Mouse (Mus musculus): ENCODE results near the gene Tango6. TPM values are rescaled to one million over a fixed set of nuclear protein-coding genes. Genes with fewer than 3 reads are reported as not detected.

Tango6 gene
- polyA plus RNA-seq (2016; fragmentation: Nextera tagmentation; extraction: Ambion mirVana), result 14.9 and 15.0 TPM in 2 replicates

GRCm38 (mm10) chr8:106682971-106683668 lies at the start of gene Tango6:
Gene Tango6 (plus strand): TSS chr8:106683068.
- peak; percentile 91 for DNase-seq (ENCODE audit: extremely low spot score, low spot score)
- no peaks in the 10 kb centered on the region for H3K27me3 ChIP-seq (ENCODE audit: poor library complexity, severe bottlenecking)
- H3K27ac ChIP-seq, result peak within 1 kb of the TSS; percentile 97
- H3K4me3 ChIP-seq, result peak within 1 kb of the TSS; percentile 86
- no peaks in the 10 kb centered on the region for H3K36me3 ChIP-seq (replicated peaks)
- H3K9me3 ChIP-seq, result no peaks in the 10 kb centered on the region
- under 1% methylated on average over 50 of the region's 50 CpGs for WGBS
- peaks cover 17% of the 10 kb centered on the region for H3K4me1 ChIP-seq

GRCm38 (mm10) chr8:106633361-106634158 lies 49.3 kb upstream of the Tango6 start:
- H3K27ac ChIP-seq, result no peak overlapping the region
- peaks cover 9% of the 10 kb centered on the region; the same call in 1 of the 2 replicates for H3K27me3 ChIP-seq (ENCODE audit: poor library complexity, severe bottlenecking)
- DNase-seq (ENCODE audit: extremely low spot score, low spot score), result no peak
- WGBS, result 73% methylated on average over 17 of the region's 17 CpGs
- no peaks in the 10 kb centered on the region for H3K36me3 ChIP-seq (replicated peaks)
- no peaks in the 10 kb centered on the region for H3K9me3 ChIP-seq
- H3K4me1 ChIP-seq, result peaks cover 56% of the 10 kb centered on the region
- no peak overlapping the region for H3K4me3 ChIP-seq

- Histone ChIP-seq H3K9me3 (no peaks in the 10 kb centered on the region), H3K36me3 (replicated peaks) (no peaks in the 10 kb centered on the region), H3K4me3 (no peak overlapping the region), H3K27ac (no peak overlapping the region), H3K4me1 (peaks cover 54% of the 10 kb centered on the region), H3K27me3 (ENCODE audit: poor library complexity, severe bottlenecking) (peaks cover 9% of the 10 kb centered on the region; the same call in 1 of the 2 replicates)
- 54% methylated on average over 5 of the region's 5 CpGs for WGBS
- DNase-seq (ENCODE audit: extremely low spot score, low spot score), result no peak
Observed at GRCm38 (mm10) chr8:106635284-106635683, 47.6 kb upstream of the Tango6 start.

GRCm38 (mm10) chr8:106637446-106637845 lies 45.4 kb upstream of the Tango6 start:
- 73% methylated on average over 4 of the region's 4 CpGs for WGBS
- Histone ChIP-seq H3K4me1 (peaks cover 49% of the 10 kb centered on the region), H3K36me3 (replicated peaks) (no peaks in the 10 kb centered on the region), H3K4me3 (no peak overlapping the region), H3K27me3 (ENCODE audit: poor library complexity, severe bottlenecking) (peaks cover 2% of the 10 kb centered on the region; the same call in 1 of the 2 replicates), H3K27ac (peak overlapping the region; percentile 51), H3K9me3 (no peaks in the 10 kb centered on the region)
- DNase-seq (ENCODE audit: extremely low spot score, low spot score), result no peak

GRCm38 (mm10) chr8:106638768-106639295 lies 44.0 kb upstream of the Tango6 start:
- Histone ChIP-seq H3K36me3 (replicated peaks) (no peaks in the 10 kb centered on the region), H3K4me3 (no peak overlapping the region), H3K9me3 (no peaks in the 10 kb centered on the region), H3K27ac (no peak overlapping the region), H3K4me1 (peaks cover 35% of the 10 kb centered on the region), H3K27me3 (ENCODE audit: poor library complexity, severe bottlenecking) (no peaks in the 10 kb centered on the region)
- WGBS, result 87% methylated on average over 7 of the region's 7 CpGs
- no peak for DNase-seq (ENCODE audit: extremely low spot score, low spot score)

GRCm38 (mm10) chr8:106640212-106640611 lies 42.7 kb upstream of the Tango6 start:
- H3K27ac ChIP-seq, result no peak overlapping the region
- 92% methylated on average over 7 of the region's 7 CpGs for WGBS
- no peaks in the 10 kb centered on the region for H3K36me3 ChIP-seq (replicated peaks)
- no peak overlapping the region for H3K4me3 ChIP-seq
- no peak for DNase-seq (ENCODE audit: extremely low spot score, low spot score)
- H3K9me3 ChIP-seq, result no peaks in the 10 kb centered on the region
- peaks cover 42% of the 10 kb centered on the region for H3K4me1 ChIP-seq
- H3K27me3 ChIP-seq (ENCODE audit: poor library complexity, severe bottlenecking), result no peaks in the 10 kb centered on the region

- DNase-seq (ENCODE audit: extremely low spot score, low spot score), result no peak
- Histone ChIP-seq H3K27me3 (ENCODE audit: poor library complexity, severe bottlenecking) (no peaks in the 10 kb centered on the region), H3K27ac (no peak overlapping the region), H3K4me3 (no peak overlapping the region), H3K9me3 (no peaks in the 10 kb centered on the region), H3K4me1 (peaks cover 38% of the 10 kb centered on the region), H3K36me3 (replicated peaks) (no peaks in the 10 kb centered on the region)
- WGBS, result 87% methylated on average over 5 of the region's 5 CpGs
Observed at GRCm38 (mm10) chr8:106640921-106641320, 41.9 kb upstream of the Tango6 start.

- Histone ChIP-seq H3K4me3 (no peak overlapping the region), H3K36me3 (replicated peaks) (no peaks in the 10 kb centered on the region), H3K27me3 (ENCODE audit: poor library complexity, severe bottlenecking) (no peaks in the 10 kb centered on the region), H3K9me3 (no peaks in the 10 kb centered on the region), H3K4me1 (peaks cover 25% of the 10 kb centered on the region), H3K27ac (0 out of 2 replicates have a peak overlapping the region, but pooled peaks have one; percentile 15)
- 79% methylated on average over 2 of the region's 2 CpGs for WGBS
- DNase-seq (ENCODE audit: extremely low spot score, low spot score), result no peak
Observed at GRCm38 (mm10) chr8:106642172-106642571, 40.7 kb upstream of the Tango6 start.

- 93% methylated on average over 4 of the region's 4 CpGs for WGBS
- Histone ChIP-seq H3K4me3 (no peak overlapping the region), H3K27ac (no peak overlapping the region), H3K9me3 (no peaks in the 10 kb centered on the region), H3K36me3 (replicated peaks) (no peaks in the 10 kb centered on the region), H3K27me3 (ENCODE audit: poor library complexity, severe bottlenecking) (no peaks in the 10 kb centered on the region), H3K4me1 (peaks cover 20% of the 10 kb centered on the region)
- DNase-seq (ENCODE audit: extremely low spot score, low spot score), result no peak
Observed at GRCm38 (mm10) chr8:106643100-106643499, 39.8 kb upstream of the Tango6 start.

GRCm38 (mm10) chr8:106644957-106645356 lies 37.9 kb upstream of the Tango6 start:
- H3K27ac ChIP-seq, result no peak overlapping the region
- peaks cover 20% of the 10 kb centered on the region for H3K4me1 ChIP-seq
- 74% methylated on average over 3 of the region's 3 CpGs for WGBS
- no peak for DNase-seq (ENCODE audit: extremely low spot score, low spot score)
- H3K36me3 ChIP-seq (replicated peaks), result no peaks in the 10 kb centered on the region
- no peaks in the 10 kb centered on the region for H3K9me3 ChIP-seq
- H3K27me3 ChIP-seq (ENCODE audit: poor library complexity, severe bottlenecking), result no peaks in the 10 kb centered on the region
- no peak overlapping the region for H3K4me3 ChIP-seq

GRCm38 (mm10) chr8:106646153-106646552 lies 36.7 kb upstream of the Tango6 start:
- 91% methylated on average over 2 of the region's 2 CpGs for WGBS
- no peak overlapping the region for H3K27ac ChIP-seq
- no peaks in the 10 kb centered on the region for H3K27me3 ChIP-seq (ENCODE audit: poor library complexity, severe bottlenecking)

GRCm38 (mm10) chr8:106646731-106647130 lies 36.1 kb upstream of the Tango6 start:
- 75% methylated on average over 5 of the region's 5 CpGs for WGBS
- Histone ChIP-seq H3K36me3 (replicated peaks) (no peaks in the 10 kb centered on the region), H3K27me3 (ENCODE audit: poor library complexity, severe bottlenecking) (no peaks in the 10 kb centered on the region), H3K27ac (no peak overlapping the region), H3K9me3 (no peaks in the 10 kb centered on the region), H3K4me1 (peaks cover 19% of the 10 kb centered on the region), H3K4me3 (no peak overlapping the region)
- no peak for DNase-seq (ENCODE audit: extremely low spot score, low spot score)

More at GRCm38 (mm10) chr8:106646153-106646552, 36.7 kb upstream of the Tango6 start:
- DNase-seq (ENCODE audit: extremely low spot score, low spot score), result no peak
- Histone ChIP-seq H3K4me3 (no peak overlapping the region), H3K4me1 (peaks cover 20% of the 10 kb centered on the region), H3K36me3 (replicated peaks) (no peaks in the 10 kb centered on the region), H3K9me3 (no peaks in the 10 kb centered on the region)

- H3K9me3 ChIP-seq, result no peaks in the 10 kb centered on the region
- H3K27me3 ChIP-seq (ENCODE audit: poor library complexity, severe bottlenecking), result no peaks in the 10 kb centered on the region
- DNase-seq (ENCODE audit: extremely low spot score, low spot score), result peak; percentile 62
- H3K27ac ChIP-seq, result no peak overlapping the region
- H3K36me3 ChIP-seq (replicated peaks), result no peaks in the 10 kb centered on the region
- peaks cover 13% of the 10 kb centered on the region for H3K4me1 ChIP-seq
- WGBS, result 48% methylated on average over 2 of the region's 2 CpGs
- H3K4me3 ChIP-seq, result no peak overlapping the region
Observed at GRCm38 (mm10) chr8:106647387-106647786, 35.5 kb upstream of the Tango6 start.
